Mouse (Mus musculus): ENCODE data around the gene Adam19.

DNA sequence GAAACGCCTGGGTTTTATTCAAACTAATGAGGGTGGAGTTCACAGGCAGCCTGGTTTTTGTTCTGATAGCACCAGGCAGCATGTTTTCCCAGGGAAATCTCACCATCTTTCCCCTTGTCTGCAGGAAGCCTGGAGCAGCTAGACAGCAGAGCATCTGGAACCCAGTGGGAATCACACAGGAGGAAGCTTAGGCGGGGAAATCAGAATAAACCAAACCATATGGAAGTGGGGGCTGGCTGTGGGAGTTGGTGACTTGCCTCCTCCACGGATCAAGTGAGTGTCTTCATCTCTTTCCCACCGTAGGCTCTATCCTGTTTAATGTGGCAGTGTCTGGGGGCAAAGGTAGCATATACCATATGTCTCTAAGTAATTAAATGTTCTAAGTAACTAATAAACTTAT lies 129.7 kb downstream of the Adam19 start:
- TF ChIP-seq POLR2A (IDR thresholded peaks at IDR 0.05; ENCODE audit: control insufficient read depth, low read depth, low read length) = no peak
- TF ChIP-seq CTCF (IDR thresholded peaks at IDR 0.05; ENCODE audit: control insufficient read depth, insufficient read depth, insufficient replicate concordance, low read depth, low read length) = no peak
